8 mouse cellular contexts compared by ENCODE assay signal in genomic region chr11:69935137-69935879, GRCm38 (mm10). TPM values are rescaled to one million over a fixed set of nuclear protein-coding genes. Genes with fewer than 3 reads are reported as not detected.
A peak's percentile ranks its signal among the peaks of the same experiment; 100 is the strongest.
DNase-seq lines count a peak whose midpoint lies in the region; ATAC-seq lines count a peak whose summit lies in the region.

Ybx2 (plus strand) TSS chr11:69935796.

- peaks cover 36% of the 10 kb centered on the region for H3K4me1 ChIP-seq in heart, embryonic 10.5 days
- peaks cover 13% of the 10 kb centered on the region for H3K4me1 ChIP-seq in kidney, embryonic 14.5 days (ENCODE audit: control insufficient read depth, insufficient read depth, low read length)

- peak within 1 kb of the TSS; percentile 100 for H3K4me2 ChIP-seq in kidney, embryonic 14.5 days (replicated peaks; ENCODE audit: low read depth, low read length)

- H3K9me3 ChIP-seq in heart, embryonic 10.5 days, result no peaks in the 10 kb centered on the region
- no peaks in the 10 kb centered on the region for H3K9me3 ChIP-seq in kidney, embryonic 14.5 days (ENCODE audit: control insufficient read depth, low read length)

- WGBS in heart, embryonic 10.5 days, result 1% methylated on average over 62 of the region's 62 CpGs
- WGBS in kidney, embryonic 14.5 days, result 3% methylated on average over 58 of the region's 62 CpGs

- H3K9ac ChIP-seq in kidney, embryonic 14.5 days (ENCODE audit: low read depth, low read length), result peak within 1 kb of the TSS; percentile 66

- peak within 1 kb of the TSS; percentile 85 for H3K27ac ChIP-seq in heart, embryonic 10.5 days
- H3K27ac ChIP-seq in kidney, embryonic 14.5 days (ENCODE audit: low read depth, low read length), result peak within 1 kb of the TSS; percentile 11; the same call in 1 of the 2 replicates

- DNase-seq in CD4-positive helper T cell, adult 2 months (ENCODE audit: low read depth, low spot score), result peak; percentile 86
- DNase-seq in brain, adult 2 months (ENCODE audit: low read depth, low spot score), result peak; percentile 96
- peak; percentile 92 for DNase-seq in heart, embryonic 10.5 days (ENCODE audit: low spot score)
- DNase-seq in liver, result peak; percentile 92
- peak; percentile 84 to 92 for DNase-seq in spleen, postnatal 4 days (ENCODE audit: low spot score in 2 of 2)

- ATAC-seq in erythroblast, adult 5-6 weeks (replicated peaks; ENCODE audit: low FRiP score, poor library complexity, severe bottlenecking), result peak; percentile 83
- peak; percentile 89 for ATAC-seq in kidney, embryonic 14.5 days (ENCODE audit: low FRiP score, low TSS enrichment)
- ATAC-seq in monocyte, adult 5-6 weeks (replicated peaks; ENCODE audit: insufficient number of reproducible peaks, low FRiP score, low TSS enrichment, poor library complexity, severe bottlenecking), result 0 out of 2 replicates have a peak, but pooled peaks have one; percentile 32

- H3K27me3 ChIP-seq in heart, embryonic 10.5 days (ENCODE audit: insufficient read depth, poor library complexity, severe bottlenecking), result peaks cover 55% of the 10 kb centered on the region
- H3K27me3 ChIP-seq in kidney, embryonic 14.5 days (ENCODE audit: control insufficient read depth, insufficient read depth, low read length), result peaks cover 9% of the 10 kb centered on the region; the same call in 1 of the 2 replicates

- peak within 1 kb of the TSS; percentile 77 for H3K4me3 ChIP-seq in heart, embryonic 10.5 days
- H3K4me3 ChIP-seq in kidney, embryonic 14.5 days (ENCODE audit: low read length), result peak within 1 kb of the TSS; percentile 56

- no peaks in the 10 kb centered on the region for H3K36me3 ChIP-seq in heart, embryonic 10.5 days
- no peaks in the 10 kb centered on the region for H3K36me3 ChIP-seq in kidney, embryonic 14.5 days (ENCODE audit: control insufficient read depth, insufficient read depth, low read length)

RNA-seq across cellular contexts. Expression of gene Ybx2, which starts in this region (rescaled TPM):
- total RNA-seq in erythroblast, adult 5-6 weeks (2015; ENCODE audit: low replicate concordance), result not detected in 2 replicates
- total RNA-seq in erythroblast, adult 5-6 weeks (2017; ENCODE audit: low replicate concordance), result 5.0 TPM in 1 of 2 replicates, not detected in the other
- 1.8 and 2.1 TPM in 2 replicates for polyA plus RNA-seq in heart, embryonic 10.5 days (2016; fragmentation: Nextera tagmentation; extraction: Ambion mirVana)
- polyA plus RNA-seq in kidney, embryonic 14.5 days (2014; fragmentation: Nextera tagmentation; extraction: Ambion mirVana), result 10.1 and 10.7 TPM in 2 replicates
- not detected in 3 replicates for total RNA-seq in monocyte, adult 5-6 weeks (2017)

Comparison
In these comparisons a context has a peak if more than half of its experiments do, and no peak if none do; other contexts are left out.
1. Peak in every context shown above with its lines: DNase-seq, ATAC-seq, H3K4me3 ChIP-seq and H3K27ac ChIP-seq.
2. Peak in ATAC-seq in monocyte, adult 5-6 weeks; RNA of the gene not detected or under 1 TPM.
3. ATAC-seq: peak in every context shown above with its lines; median percentile 89 in kidney, embryonic 14.5 days; 83 in erythroblast, adult 5-6 weeks; 32 in monocyte, adult 5-6 weeks.